Mouse (Mus musculus) lung, postnatal 0 days (tissue): ENCODE measurements around the gene Mvb12b.

Source experiments
- CTCF ChIP-seq: IDR thresholded peaks from 2 replicates; pipeline ENCODE4 v1.5.1; 2016; ENCODE audit warnings: antibody characterized with exemption, mild to moderate bottlenecking
- EP300 ChIP-seq: IDR thresholded peaks from 2 replicates; pipeline ENCODE4 v1.6.1; 2016; ENCODE audit warnings: antibody characterized with exemption, mild to moderate bottlenecking, control low read depth

DNA sequence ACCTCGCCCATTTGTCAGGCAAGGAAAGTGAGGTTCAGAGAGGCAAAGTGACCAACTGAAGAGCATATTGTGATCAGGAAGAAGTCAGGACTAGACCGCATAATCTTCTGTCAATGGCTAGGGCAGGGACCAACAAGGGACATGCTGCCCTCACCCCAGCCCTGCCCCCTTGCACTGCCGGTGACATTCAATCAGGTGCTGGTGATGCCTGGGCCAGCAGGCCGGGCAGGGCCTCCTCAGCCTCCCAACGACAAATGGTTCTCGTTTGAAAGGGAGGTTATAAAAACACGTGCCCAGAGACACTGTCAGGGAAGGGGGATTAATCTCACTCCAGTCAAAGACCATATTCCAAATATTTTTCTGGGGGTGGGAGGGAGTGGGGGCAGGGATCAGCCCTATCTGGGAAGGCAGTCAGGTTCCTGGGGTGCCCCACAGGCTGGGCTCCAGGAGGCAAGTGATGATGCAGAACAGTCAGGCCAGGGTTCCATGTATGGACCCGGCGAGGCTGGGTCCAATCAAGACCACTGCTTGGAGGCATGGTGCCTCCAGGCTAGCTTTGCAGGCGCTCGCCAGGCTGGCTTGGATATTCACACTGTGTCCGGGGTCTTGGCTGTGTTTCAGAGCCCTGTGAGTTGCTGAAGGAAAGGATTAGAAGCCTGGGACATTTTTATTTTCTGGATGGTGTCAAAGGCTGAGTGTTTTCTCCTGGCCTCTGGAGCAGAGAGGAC, 168.2 kb downstream of the Mvb12b start:
- TF ChIP-seq CTCF: no peak
- no peak for TF ChIP-seq EP300
